Mouse (Mus musculus) CH12.LX (cell line): ENCODE measurements at regions not wholly inside any gene's neighbourhood (a gene's known extent, or its start where the extent isn't known, plus 50 kb on each side); places are given as distances from the start of the nearest gene placed in this dataset.

ENCODE experiments used
- DNase-seq: peaks from one replicate; pipeline ENCODE4 v3.0.0-alpha.2; 2013; ENCODE audit errors: extremely low read depth
- H3K27ac ChIP-seq: 2 replicates; pipeline ENCODE4 v1.5.1; 2012; ENCODE audit warnings: low read depth, mild to moderate bottlenecking, control low read depth, moderate library complexity; ENCODE audit not compliant: insufficient read depth
- H3K27me3 ChIP-seq: replicated peaks from 2 replicates; pipeline ENCODE3; 2012; ENCODE audit warnings: inconsistent platforms
- H3K36me3 ChIP-seq, 2 experiments: replicated peaks in 1 of 2; 2 replicates each; pipeline versions ENCODE3 to v1.6.1; 2012; ENCODE audit warnings: inconsistent platforms in 1 of 2, low read length in 1 of 2, mild to moderate bottlenecking in 1 of 2, mixed read lengths in 1 of 2, moderate library complexity in 1 of 2; ENCODE audit not compliant: control insufficient read depth in 1 of 2, insufficient read depth in 1 of 2
- H3K4me1 ChIP-seq, 2 experiments: 2 replicates each; pipeline ENCODE4 v1.6.1; 2012; ENCODE audit warnings: inconsistent platforms in 1 of 2, moderate library complexity in 1 of 2; ENCODE audit not compliant: insufficient read depth in 2 of 2, control insufficient read depth in 1 of 2
- H3K4me2 ChIP-seq: 2 replicates; pipeline ENCODE4 v1.6.1; 2012; ENCODE audit warnings: low read depth, mild to moderate bottlenecking, control low read depth; ENCODE audit not compliant: poor library complexity, insufficient read depth, severe bottlenecking
- H3K4me3 ChIP-seq, 3 experiments: fragments of 150-350 bp in 1 of 3; sonication (generic) in 1 of 3; replicated peaks in 1 of 3; 2 replicates each; pipeline versions ENCODE3 to v1.5.1; 2011 to 2012; ENCODE audit warnings: low read depth in 2 of 3, low read length in 2 of 3, mild to moderate bottlenecking in 2 of 3, moderate library complexity in 2 of 3, control low read depth in 1 of 3, improper control_type of control experiment in 1 of 3, inconsistent platforms in 1 of 3, mixed read lengths in 1 of 3; ENCODE audit not compliant: poor library complexity in 1 of 3
- H3K79me2 ChIP-seq: replicated peaks from 2 replicates; pipeline ENCODE4 v1.6.1; 2012; ENCODE audit warnings: mild to moderate bottlenecking, moderate library complexity; ENCODE audit not compliant: control insufficient read depth, poor library complexity, insufficient read depth, severe bottlenecking; ENCODE audit errors: extremely low read depth
- H3K9ac ChIP-seq: 2 replicates; pipeline ENCODE4 v1.6.1; 2012; ENCODE audit warnings: low read depth, mild to moderate bottlenecking, control low read depth, moderate library complexity; ENCODE audit not compliant: insufficient read depth
- H3K9me3 ChIP-seq: replicated peaks from 2 replicates; pipeline ENCODE3; 2012; ENCODE audit warnings: low read length, inconsistent platforms, mixed read lengths
- CHD1 ChIP-seq: IDR thresholded peaks from 2 replicates; pipeline ENCODE4 v1.6.1; 2012; ENCODE audit warnings: low read depth, low read length, improper control_type of control experiment, inconsistent platforms
- E2F4 ChIP-seq: IDR thresholded peaks from 2 replicates; pipeline ENCODE4 v1.6.1; 2011; ENCODE audit warnings: low read depth, low read length, improper control_type of control experiment; ENCODE audit not compliant: insufficient replicate concordance
- EP300 ChIP-seq: IDR thresholded peaks from 2 replicates; pipeline ENCODE4 v1.6.1; 2011; ENCODE audit warnings: low read length, improper control_type of control experiment
- JUND ChIP-seq: conservative IDR thresholded peaks from 2 replicates; pipeline ENCODE4 v1.6.1; 2011; ENCODE audit warnings: low read depth, low read length, improper control_type of control experiment
- MAFK ChIP-seq: IDR thresholded peaks from 2 replicates; pipeline ENCODE4 v1.6.1; 2011; ENCODE audit warnings: low read length, improper control_type of control experiment; ENCODE audit not compliant: insufficient replicate concordance
- MAX ChIP-seq: IDR thresholded peaks from 2 replicates; pipeline ENCODE4 v1.6.1; 2011; ENCODE audit warnings: low read length, improper control_type of control experiment
- MEF2A ChIP-seq: IDR thresholded peaks from 2 replicates; pipeline ENCODE4 v1.6.1; 2014; ENCODE audit warnings: low read depth, mild to moderate bottlenecking, inconsistent platforms, low read length, improper control_type of control experiment, borderline replicate concordance
- POLR2A ChIP-seq: IDR thresholded peaks from 2 replicates; pipeline ENCODE4 v1.6.1; 2011; ENCODE audit warnings: low read depth, mild to moderate bottlenecking, improper control_type of control experiment, low read length
- RAD21 ChIP-seq: IDR thresholded peaks from 2 replicates; pipeline ENCODE4 v1.6.1; 2011; ENCODE audit warnings: low read depth, mild to moderate bottlenecking, low read length, improper control_type of control experiment, moderate library complexity
- RCOR1 ChIP-seq: conservative IDR thresholded peaks from 2 replicates; pipeline ENCODE4 v1.6.1; 2012; ENCODE audit warnings: low read depth, mild to moderate bottlenecking, inconsistent platforms, low read length, improper control_type of control experiment
- SIN3A ChIP-seq: IDR thresholded peaks from 2 replicates; pipeline ENCODE4 v1.6.1; 2012; ENCODE audit warnings: low read length, improper control_type of control experiment, inconsistent platforms
- TBP ChIP-seq: conservative IDR thresholded peaks from 2 replicates; pipeline ENCODE4 v1.6.1; 2011; ENCODE audit warnings: low read depth, low read length, improper control_type of control experiment
- UBTF ChIP-seq: IDR thresholded peaks from 2 replicates; pipeline ENCODE4 v1.6.1; 2012; ENCODE audit warnings: low read depth, mild to moderate bottlenecking, inconsistent platforms, low read length, improper control_type of control experiment, moderate library complexity
- USF1 ChIP-seq: IDR thresholded peaks from 2 replicates; pipeline ENCODE4 v1.6.1; 2014; ENCODE audit warnings: low read depth, mild to moderate bottlenecking, inconsistent platforms, low read length, improper control_type of control experiment
- dilution Hi-C: fragments of 300-500 bp; cut with MboI; formaldehyde crosslinking; loops from 2 replicates; pipeline ENCODE4 v1.14.3; 2020; ENCODE audit warnings: low sequenced_read_pairs; ENCODE audit not compliant: extremely low pct_unique_long_range_greater_than_20kb, extremely low pct_ligation_motif_present
- in situ Hi-C: fragments of 300-500 bp; cut with MboI; formaldehyde crosslinking; loops from 3 replicates; pipeline ENCODE4 v1.14.3; 2019; ENCODE audit warnings: low sequenced_read_pairs, low pct_ligation_motif_present, low pct_unique_long_range_greater_than_20kb, mixed read lengths

DNA sequence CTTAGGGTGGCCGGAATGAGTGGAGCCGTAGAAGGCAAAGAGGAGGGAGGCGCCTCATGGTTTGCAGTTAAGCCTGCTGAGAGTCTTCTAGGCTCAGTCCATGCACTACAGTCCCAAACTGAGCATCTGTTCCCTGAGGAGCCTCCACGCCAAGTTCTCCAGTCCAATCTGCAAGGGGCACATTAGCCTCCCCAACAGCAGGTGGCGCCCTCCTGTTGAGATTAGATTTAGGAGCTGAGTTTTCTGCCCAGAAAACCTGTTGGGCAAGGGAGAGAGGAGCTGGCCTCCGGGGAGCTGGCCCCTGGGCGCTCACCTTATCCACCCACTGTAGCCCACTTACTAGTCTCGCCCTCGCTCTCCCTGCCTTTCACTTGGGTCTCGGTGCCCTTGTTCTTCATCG, 150.0 kb upstream of the Haao start (continued):
- no peak for TF ChIP-seq EP300
- TF ChIP-seq RAD21: peak; percentile 77
- no peak for TF ChIP-seq E2F4
- TF ChIP-seq RCOR1: no peak
- TF ChIP-seq CHD1: no peak

DNA sequence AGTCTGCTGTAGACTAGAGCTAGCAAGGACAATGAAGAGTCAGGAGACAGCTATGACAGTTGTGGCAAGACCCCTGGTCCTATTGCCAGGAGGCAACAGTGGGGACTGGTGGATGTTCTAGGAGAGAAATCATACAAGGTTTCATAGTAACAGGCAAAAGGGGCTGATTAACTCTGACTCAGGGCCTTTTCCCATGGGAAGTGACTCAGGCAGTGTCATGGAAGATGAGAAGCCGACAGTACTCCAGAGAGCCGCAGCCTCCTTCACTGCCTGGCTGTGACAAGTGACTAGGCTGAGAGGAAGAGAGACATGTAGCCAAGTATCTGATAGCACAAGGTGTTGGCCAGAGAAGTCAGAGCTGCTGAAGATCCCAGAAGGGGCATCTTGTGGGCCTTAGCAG, 145.3 kb upstream of the Haao start:
- H3K9me3 ChIP-seq: no peaks in the 10 kb centered on the region
- no peak overlapping the region for H3K4me2 ChIP-seq
- H3K36me3 ChIP-seq: no peaks in the 10 kb centered on the region
- no peak for DNase-seq
- dilution Hi-C loops: no loop called here
- H3K27me3 ChIP-seq: no peaks in the 10 kb centered on the region
- no peak overlapping the region for H3K9ac ChIP-seq
- H3K27ac ChIP-seq: no peak overlapping the region
- H3K4me1 ChIP-seq: peaks cover 0 to 5% of the 10 kb centered on the region in 2 experiments; a peak in 2 of 4 replicates
- in situ Hi-C loops: loop anchor here (10.0 kb wide), 1 partner anchor 202 kb away; no protein-coding TSS in a partner anchor
- H3K79me2 ChIP-seq: no peaks in the 10 kb centered on the region
- no peak overlapping the region for H3K4me3 ChIP-seq
- no peak for TF ChIP-seq E2F4

DNA sequence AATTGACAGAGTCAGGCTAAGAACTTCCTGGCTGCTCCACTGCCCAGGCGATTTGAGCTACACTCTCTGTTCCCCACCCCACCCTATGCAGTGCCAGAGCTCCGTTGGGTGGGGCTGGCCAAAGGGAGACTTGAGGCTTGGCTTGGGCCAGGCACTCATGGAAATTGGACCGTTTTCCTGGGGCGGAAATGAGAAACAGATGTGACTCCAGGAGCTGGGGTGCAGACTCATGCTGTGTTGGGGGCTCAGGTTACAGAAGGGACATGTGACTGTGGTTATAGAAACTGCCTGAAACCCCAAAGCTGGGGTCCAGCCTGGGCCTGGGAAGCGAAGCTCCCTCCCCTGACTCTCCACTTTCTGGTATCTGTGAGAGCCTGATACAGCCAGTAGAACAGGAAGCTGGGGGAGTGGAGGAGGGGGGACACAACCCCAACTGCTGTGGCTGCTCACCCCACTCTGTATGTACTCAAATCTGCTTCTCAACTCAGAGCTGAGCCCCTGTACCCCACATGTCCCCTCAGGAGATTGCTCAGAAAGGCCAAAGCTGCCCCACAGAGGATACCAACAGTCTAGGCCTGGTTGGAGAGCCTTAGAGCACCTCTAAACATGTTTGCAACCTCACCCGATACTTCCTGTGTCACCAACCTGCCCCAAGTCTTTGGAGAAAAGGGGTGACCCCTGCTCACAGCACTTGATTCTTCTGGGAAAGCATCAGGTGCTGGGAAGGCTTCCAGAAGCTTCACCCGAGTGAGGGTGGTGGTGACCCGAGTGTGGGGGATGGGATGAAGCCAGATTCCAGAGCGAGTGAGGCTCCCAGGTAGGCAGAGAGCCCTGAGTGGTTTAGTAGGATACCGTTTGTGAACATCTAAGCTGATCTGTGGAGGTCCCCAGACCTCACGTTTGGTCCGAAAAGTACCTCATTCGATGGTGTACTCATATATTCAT, 142.9 kb upstream of the Haao start:
- no peaks in the 10 kb centered on the region for H3K9me3 ChIP-seq
- in situ Hi-C loops: loop anchor here (10.0 kb wide), 1 partner anchor 204 kb away; no protein-coding TSS in a partner anchor
- H3K4me3 ChIP-seq: no peak overlapping the region
- DNase-seq: no peak
- H3K9ac ChIP-seq: no peak overlapping the region
- H3K36me3 ChIP-seq: no peaks in the 10 kb centered on the region
- H3K79me2 ChIP-seq: no peaks in the 10 kb centered on the region
- TF ChIP-seq MAFK: no peak
- no peak for TF ChIP-seq RAD21
- TF ChIP-seq SIN3A: no peak
- TF ChIP-seq E2F4: no peak
- TF ChIP-seq MEF2A: no peak
- TF ChIP-seq JUND: no peak
- no peak for TF ChIP-seq TBP
- no peak for TF ChIP-seq USF1
- TF ChIP-seq UBTF: no peak
- no peak for TF ChIP-seq POLR2A
- no peak for TF ChIP-seq MAX
- no peaks in the 10 kb centered on the region for H3K27me3 ChIP-seq
- no peak overlapping the region for H3K27ac ChIP-seq
- dilution Hi-C loops: no loop called here
- peaks cover 0 to 12% of the 10 kb centered on the region in 2 experiments; a peak in 2 of 4 replicates for H3K4me1 ChIP-seq
- no peak overlapping the region for H3K4me2 ChIP-seq
